Mouse (Mus musculus): ENCODE measurements around the gene Sppl2a. TPM values are rescaled to one million over a fixed set of nuclear protein-coding genes. Genes with fewer than 3 reads are reported as not detected.
A peak's percentile ranks its signal among the peaks of the same experiment; 100 is the strongest.
"Not testable (repeated sequence)": the region's sequence is repeated elsewhere in the genome, so short reads cannot be mapped to it uniquely, and the experiment has no call there.

The Sppl2a gene
- total RNA-seq, 2 experiments from 2014 or later, result 27.4 to 30.1 TPM

GRCm38 (mm10) chr2:126897511-126897910 lies 35.5 kb downstream of the Sppl2a start:
- DNase-seq (ENCODE audit: low spot score in 2 of 2), result no peak

GRCm38 (mm10) chr2:126896941-126897340 lies 36.1 kb downstream of the Sppl2a start:
- no peak for DNase-seq (ENCODE audit: low spot score in 2 of 2)

GRCm38 (mm10) chr2:126894245-126894644 lies 38.8 kb downstream of the Sppl2a start:
- no peak for DNase-seq (ENCODE audit: low spot score in 2 of 2)

- no peak for DNase-seq (ENCODE audit: low spot score in 2 of 2)
Observed at GRCm38 (mm10) chr2:126892316-126892715, 40.7 kb downstream of the Sppl2a start.

GRCm38 (mm10) chr2:126891743-126892142 lies 41.3 kb downstream of the Sppl2a start:
- no peak for DNase-seq (ENCODE audit: low spot score in 2 of 2)

GRCm38 (mm10) chr2:126887141-126887540 lies 45.9 kb downstream of the Sppl2a start:
- no peak for DNase-seq (ENCODE audit: low spot score in 2 of 2)

- DNase-seq (ENCODE audit: low spot score in 2 of 2), result no peak
Observed at GRCm38 (mm10) chr2:126885871-126886270, 47.2 kb downstream of the Sppl2a start.

GRCm38 (mm10) chr2:126882711-126883110 lies 50.3 kb downstream of the Sppl2a start:
- DNase-seq (ENCODE audit: low spot score in 2 of 2), result not testable (repeated sequence)

GRCm38 (mm10) chr2:126877991-126878390 lies 55.0 kb downstream of the Sppl2a start:
- no peak for DNase-seq (ENCODE audit: low spot score in 2 of 2)

- peak; percentile 88 to 93 for DNase-seq (ENCODE audit: low spot score in 2 of 2)
Observed at GRCm38 (mm10) chr2:126875871-126876796, 56.9 kb downstream of the Sppl2a start, which contains the start of gene Trpm7. Gene Trpm7 (minus strand): TSS chr2:126876230.

- DNase-seq (ENCODE audit: low spot score in 2 of 2), result peak; percentile 30 to 32
Observed at GRCm38 (mm10) chr2:126875516-126875835, 57.6 kb downstream of the Sppl2a start.

GRCm38 (mm10) chr2:126874809-126875515 lies 58.1 kb downstream of the Sppl2a start:
- no peak for DNase-seq (ENCODE audit: low spot score in 2 of 2)

- DNase-seq (ENCODE audit: low spot score in 2 of 2), result no peak
Observed at GRCm38 (mm10) chr2:126866301-126866700, 66.7 kb downstream of the Sppl2a start.

- DNase-seq (ENCODE audit: low spot score in 2 of 2), result no peak
Observed at GRCm38 (mm10) chr2:126865501-126866199, 67.4 kb downstream of the Sppl2a start.

GRCm38 (mm10) chr2:126865026-126865425 lies 68.0 kb downstream of the Sppl2a start:
- DNase-seq (ENCODE audit: low spot score in 2 of 2), result no peak

- no peak for DNase-seq (ENCODE audit: low spot score in 2 of 2)
Observed at GRCm38 (mm10) chr2:126844751-126845150, 88.3 kb downstream of the Sppl2a start.

Small RNA genes lying within 50 kb of the gene (microRNA-seq; reads per million reads assigned to microRNA genes)
- 1.5 to 2.7 reads per million in 2 experiments for gene Mir3473g

Other genes starting within 250 kb of the Sppl2a start
- gene Usp8, start 225.9 kb downstream of the Sppl2a start, total RNA-seq (2021), result 10 to 100 TPM; 49.0 to 52.1 TPM
- under 1 TPM in 1 of 2 experiments, not detected in 1; 0.49 TPM for gene Usp50, start 149.8 kb downstream of the Sppl2a start, total RNA-seq (2021)
- 10 to 100 TPM; 33.9 to 35.4 TPM for gene Trpm7, start 57.0 kb downstream of the Sppl2a start, total RNA-seq (2021)
- 10 to 100 TPM; 11.3 to 11.4 TPM for gene Ap4e1, start 75.5 kb upstream of the Sppl2a start, total RNA-seq (2021)
- 10 to 100 TPM; 28.3 to 29.1 TPM for gene Blvra, start 137.4 kb upstream of the Sppl2a start, total RNA-seq (2021)
- 1 to 10 TPM in 1 of 2 experiments, under 1 TPM in 1; 0.91 to 1.0 TPM for gene Ncaph, start 200.7 kb upstream of the Sppl2a start, total RNA-seq (2021)
- gene Itpripl1, start 210.2 kb upstream of the Sppl2a start, total RNA-seq (2021), result 1 to 10 TPM; 2.1 to 3.4 TPM